Mouse (Mus musculus) E14TG2a.4 (cell line): ENCODE measurements around the gene Cd36.

ENCODE experiments used
- CTCF ChIP-seq: conservative IDR thresholded peaks from 2 replicates; pipeline ENCODE4 v1.5.1; 2014; ENCODE audit warnings: low read length
- NANOG ChIP-seq: IDR thresholded peaks from 2 replicates; pipeline ENCODE4 v1.6.1; 2014; ENCODE audit warnings: borderline replicate concordance, low read length, mixed read lengths

- TF ChIP-seq CTCF (no peak), NANOG (no peak)
These were observed 11.6 kb downstream of the Cd36 start for GRCm38 (mm10) chr5:17877044-17877443.
